Mouse (Mus musculus) hindbrain, embryonic 12.5 days (tissue): ENCODE measurements around the gene 9130023H24Rik. TPM values are rescaled to one million over a fixed set of nuclear protein-coding genes. Genes with fewer than 3 reads are reported as not detected.

Experiments
- ATAC-seq: fragments of 200-750 bp; cut with Nextera tagmentation; 2 replicates; pipeline ENCODE4 v1.8.0; 2017; ENCODE audit warnings: moderate TSS enrichment; ENCODE audit not compliant: low FRiP score
- H3K27ac ChIP-seq: fragments of 300-500 bp; sonication (generic); 2 replicates; pipeline ENCODE4 v1.5.1; 2016; ENCODE audit warnings: mild to moderate bottlenecking
- H3K27me3 ChIP-seq: fragments of 300-500 bp; sonication (generic); 2 replicates; pipeline ENCODE4 v1.6.1; 2016; ENCODE audit warnings: mild to moderate bottlenecking
- H3K36me3 ChIP-seq: fragments of 300-500 bp; sonication (generic); 2 replicates; pipeline ENCODE4 v1.6.1; 2016; ENCODE audit warnings: mild to moderate bottlenecking
- H3K4me1 ChIP-seq: fragments of 300-500 bp; sonication (generic); 2 replicates; pipeline ENCODE4 v1.6.1; 2016
- H3K4me2 ChIP-seq: fragments of 300-500 bp; sonication (generic); replicated peaks from 2 replicates; pipeline ENCODE4 v1.6.1; 2016; ENCODE audit warnings: mild to moderate bottlenecking
- H3K4me3 ChIP-seq: fragments of 300-500 bp; sonication (generic); 2 replicates; pipeline ENCODE4 v1.5.1; 2016; ENCODE audit warnings: mild to moderate bottlenecking
- H3K9ac ChIP-seq: fragments of 300-500 bp; sonication (generic); 2 replicates; pipeline ENCODE4 v1.6.1; 2016; ENCODE audit warnings: mild to moderate bottlenecking, moderate library complexity
- H3K9me3 ChIP-seq: fragments of 300-500 bp; sonication (generic); replicated peaks from 2 replicates; pipeline ENCODE4 v1.6.1; 2016; ENCODE audit warnings: mild to moderate bottlenecking
- WGBS: fragments of 180-500 bp; shearing (Covaris S2); methylation state at CpG from one replicate; pipeline ENCODE4 v1.1.7; 2016; 5-methylcytosine and 5-hydroxymethylcytosine counted together
- polyA plus RNA-seq: library from polyadenylated mRNA; unstranded; fragments of >200 nt; fragmentation: Nextera tagmentation; extraction: Ambion mirVana; gene quantifications from 2 replicates; pipeline ENCODE4 v1.2.1, GENCODE M21; 2016

The 9130023H24Rik gene
- polyA plus RNA-seq, 1 experiment from 2014 or later = 13.8 TPM

GRCm38 (mm10) chr7:128265411-128265810 lies 27.6 kb upstream of the 9130023H24Rik start, which contains the start of gene Slc5a2:
Slc5a2 (plus strand) TSS chr7:128265657.
- no peak within 1 kb of the TSS for H3K9ac ChIP-seq
- no peak within 1 kb of the TSS for H3K4me3 ChIP-seq
- H3K4me2 ChIP-seq = no peak within 1 kb of the TSS
- 80% methylated on average over 6 of the region's 6 CpGs for WGBS
- no peak for ATAC-seq
- H3K27me3 ChIP-seq = no peaks in the 10 kb centered on the region
- H3K4me1 ChIP-seq = no peaks in the 10 kb centered on the region
- H3K36me3 ChIP-seq = 0 out of 2 replicates have a peak, but pooled peaks cover 2% of the 10 kb centered on the region
- H3K9me3 ChIP-seq = no peaks in the 10 kb centered on the region
- H3K27ac ChIP-seq = no peak within 1 kb of the TSS

DNA sequence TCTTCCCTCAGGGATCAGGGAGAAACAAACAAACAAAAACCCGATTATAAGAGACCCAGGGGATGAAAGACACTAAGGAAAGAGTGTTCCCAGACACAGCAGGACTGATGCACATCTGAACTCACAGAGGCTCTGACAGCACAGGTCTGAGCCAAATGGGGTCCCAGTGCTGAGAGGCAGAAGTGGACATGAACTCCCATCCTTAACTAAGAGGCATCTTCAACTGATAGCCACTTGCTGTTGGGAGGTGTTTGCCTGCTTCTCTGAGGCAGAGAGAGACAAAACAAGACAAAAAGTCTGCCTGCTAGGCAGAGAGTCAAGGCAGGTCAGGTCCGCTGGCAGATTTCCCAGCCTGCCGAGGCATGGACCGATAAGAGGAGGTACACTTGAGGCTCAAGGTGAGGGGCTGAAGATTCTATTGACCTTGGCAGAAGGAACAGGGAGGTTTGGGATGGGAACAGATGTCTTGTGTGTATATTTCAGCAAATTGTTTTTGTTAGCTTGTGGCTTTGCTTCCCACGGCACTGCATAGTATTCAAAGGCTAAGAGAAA lies 19.0 kb upstream of the 9130023H24Rik start:
- Histone ChIP-seq H3K9ac (no peak overlapping the region), H3K27ac (no peak overlapping the region), H3K4me1 (peaks cover 11% of the 10 kb centered on the region), H3K4me2 (no peak overlapping the region), H3K36me3 (no peaks in the 10 kb centered on the region), H3K27me3 (peaks cover 9% of the 10 kb centered on the region; the same call in 1 of the 2 replicates), H3K9me3 (no peaks in the 10 kb centered on the region), H3K4me3 (no peak overlapping the region)
- no peak for ATAC-seq
- WGBS = 64% methylated on average over 5 of the region's 5 CpGs

DNA sequence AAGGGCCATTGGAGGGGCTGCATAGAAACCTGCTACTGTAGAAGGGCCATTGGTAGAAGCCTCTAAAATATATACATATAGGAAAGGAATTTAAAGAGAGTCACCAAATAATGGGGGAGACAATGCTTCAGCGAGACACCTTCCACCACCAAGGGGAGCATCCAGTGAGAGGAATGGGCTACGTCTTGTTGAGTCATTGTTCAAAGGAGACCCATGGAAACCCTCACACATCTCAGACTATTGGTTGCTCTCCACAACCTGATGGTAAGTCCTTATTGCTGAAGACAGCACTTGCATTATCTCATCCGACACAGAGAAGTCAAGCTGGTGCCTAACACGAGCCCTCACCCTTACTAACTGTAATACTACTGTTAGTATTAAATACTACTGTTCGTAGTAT lies 17.9 kb upstream of the 9130023H24Rik start:
- Histone ChIP-seq H3K4me2 (no peak overlapping the region), H3K36me3 (no peaks in the 10 kb centered on the region), H3K9me3 (no peaks in the 10 kb centered on the region), H3K9ac (no peak overlapping the region), H3K27me3 (peaks cover 10% of the 10 kb centered on the region; the same call in 1 of the 2 replicates), H3K4me1 (peaks cover 12% of the 10 kb centered on the region), H3K27ac (no peak overlapping the region), H3K4me3 (no peak overlapping the region)
- 92% methylated on average over 5 of the region's 5 CpGs for WGBS
- no peak for ATAC-seq

- no peak for ATAC-seq
- 0 out of 2 replicates have a peak, but pooled peaks cover 1% of the 10 kb centered on the region for H3K36me3 ChIP-seq
- H3K9me3 ChIP-seq = no peaks in the 10 kb centered on the region
- peaks cover 12% of the 10 kb centered on the region for H3K4me1 ChIP-seq
- peaks cover 10% of the 10 kb centered on the region; the same call in 1 of the 2 replicates for H3K27me3 ChIP-seq
- H3K4me3 ChIP-seq = no peak overlapping the region
- no peak overlapping the region for H3K9ac ChIP-seq
- no peak overlapping the region for H3K27ac ChIP-seq
- 63% methylated on average over 2 of the region's 2 CpGs for WGBS
- H3K4me2 ChIP-seq = no peak overlapping the region
Observed at GRCm38 (mm10) chr7:128254978-128255377, 17.1 kb upstream of the 9130023H24Rik start.

- Histone ChIP-seq H3K4me3 (peak overlapping the region; percentile 18), H3K4me2 (peak overlapping the region; percentile 49), H3K9ac (peak overlapping the region; percentile 48; the same call in 1 of the 2 replicates), H3K27ac (no peak overlapping the region), H3K9me3 (no peaks in the 10 kb centered on the region), H3K27me3 (peaks cover 14% of the 10 kb centered on the region; the same call in 1 of the 2 replicates), H3K36me3 (0 out of 2 replicates have a peak, but pooled peaks cover 2% of the 10 kb centered on the region), H3K4me1 (peaks cover 13% of the 10 kb centered on the region)
- 13% methylated on average over 24 of the region's 24 CpGs for WGBS
- ATAC-seq = no peak
Observed at GRCm38 (mm10) chr7:128252609-128253008, 14.8 kb upstream of the 9130023H24Rik start.

DNA sequence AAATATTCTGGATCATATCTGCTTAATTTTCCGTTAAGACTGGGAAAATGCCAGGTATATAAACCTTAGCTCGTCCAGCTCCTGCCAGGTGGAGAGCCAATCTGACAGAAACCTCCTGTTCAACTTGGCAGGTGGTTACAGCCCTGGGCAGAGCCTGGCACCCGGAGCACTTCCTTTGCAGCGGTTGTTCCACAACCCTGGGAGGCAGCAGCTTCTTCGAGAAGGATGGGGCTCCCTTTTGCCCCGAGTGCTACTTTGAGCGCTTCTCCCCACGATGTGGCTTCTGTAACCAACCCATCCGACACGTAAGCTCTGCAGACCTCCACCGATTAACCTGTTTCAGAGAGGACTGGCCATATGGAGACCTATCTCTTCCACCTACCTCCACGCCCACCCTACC lies 14.1 kb upstream of the 9130023H24Rik start:
- H3K4me2 ChIP-seq = peak overlapping the region; percentile 49
- no peaks in the 10 kb centered on the region for H3K9me3 ChIP-seq
- H3K4me1 ChIP-seq = peaks cover 14% of the 10 kb centered on the region
- 0 out of 2 replicates have a peak, but pooled peaks cover 2% of the 10 kb centered on the region for H3K36me3 ChIP-seq
- no peak overlapping the region for H3K4me3 ChIP-seq
- ATAC-seq = no peak
- H3K27me3 ChIP-seq = peaks cover 14% of the 10 kb centered on the region; the same call in 1 of the 2 replicates
- WGBS = 59% methylated on average over 12 of the region's 12 CpGs
- no peak overlapping the region for H3K27ac ChIP-seq
- H3K9ac ChIP-seq = no peak overlapping the region

DNA sequence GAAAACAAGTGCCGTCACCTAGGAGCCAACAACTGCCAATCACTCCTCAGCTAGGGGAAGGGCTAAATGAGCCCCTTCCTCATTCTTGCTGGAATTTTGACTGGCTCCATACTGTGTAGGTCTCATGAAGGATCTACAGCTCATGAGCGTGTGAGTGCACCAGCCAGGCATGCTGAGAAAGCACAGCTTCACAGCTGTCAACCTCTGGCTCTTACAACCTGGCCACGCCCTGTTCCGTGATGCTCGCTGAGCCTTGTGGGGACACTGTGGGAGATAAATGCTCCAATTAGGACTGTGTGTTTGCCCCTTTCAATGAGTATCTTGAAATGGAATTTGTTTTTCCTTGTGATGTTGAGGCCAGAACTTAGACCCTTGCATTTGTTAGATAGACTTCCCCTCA lies 12.2 kb upstream of the 9130023H24Rik start:
- no peak for ATAC-seq

DNA sequence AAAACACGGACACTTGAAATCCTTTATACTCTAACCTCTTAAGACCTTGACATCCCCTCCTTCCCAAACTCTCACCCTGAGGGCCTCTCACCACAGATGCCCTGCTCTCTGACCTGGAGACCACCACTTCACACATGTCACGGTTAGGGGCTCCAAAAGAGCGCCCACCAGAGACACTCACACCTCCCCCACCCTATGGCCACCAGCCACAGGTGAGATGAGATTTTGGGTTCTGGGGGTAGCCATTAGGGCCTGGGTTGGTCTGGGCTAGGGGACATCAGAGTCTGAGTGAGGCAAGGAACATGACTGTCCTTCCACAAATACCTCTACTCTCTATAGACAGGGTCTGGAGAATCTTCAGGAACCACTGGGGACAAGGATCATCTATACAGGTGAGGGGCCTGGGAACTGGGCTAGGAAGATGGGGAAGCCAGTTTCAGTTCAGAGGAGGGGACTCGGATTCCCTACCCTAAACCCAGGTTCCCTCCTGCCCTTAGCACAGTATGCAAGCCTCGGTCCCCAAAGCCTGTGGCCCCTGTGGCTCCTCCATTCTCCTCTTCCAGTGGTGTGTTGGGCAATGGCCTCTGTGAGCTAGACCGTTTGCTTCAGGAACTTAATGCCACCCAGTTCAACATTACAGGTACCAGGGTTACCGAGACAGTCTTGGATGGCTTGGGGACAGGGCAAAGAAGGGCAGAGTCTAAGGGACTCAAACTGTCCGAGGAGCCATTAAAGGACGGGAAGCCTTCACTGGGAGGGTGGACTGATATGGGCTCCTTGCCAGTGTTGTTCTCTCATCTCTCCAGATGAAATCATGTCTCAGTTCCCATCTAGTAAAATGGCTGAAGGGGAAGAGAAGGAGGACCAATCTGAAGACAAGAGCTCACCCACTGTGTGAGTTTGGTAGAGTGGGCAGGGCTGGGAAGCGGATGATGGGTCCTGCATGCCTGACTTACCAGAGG lies 10.5 kb upstream of the 9130023H24Rik start:
- H3K9me3 ChIP-seq = no peaks in the 10 kb centered on the region
- peak overlapping the region; percentile 59; the same call in 1 of the 2 replicates for H3K4me2 ChIP-seq
- H3K36me3 ChIP-seq = peaks cover 15% of the 10 kb centered on the region
- H3K27ac ChIP-seq = no peak overlapping the region
- peaks cover 26% of the 10 kb centered on the region for H3K4me1 ChIP-seq
- no peak overlapping the region for H3K4me3 ChIP-seq
- 87% methylated on average over 10 of the region's 10 CpGs for WGBS
- no peak for ATAC-seq
- H3K27me3 ChIP-seq = peaks cover 11% of the 10 kb centered on the region; the same call in 1 of the 2 replicates
- H3K9ac ChIP-seq = no peak overlapping the region

More for the DNA sequence above, 12.2 kb upstream of the 9130023H24Rik start:
- Histone ChIP-seq H3K4me1 (peaks cover 22% of the 10 kb centered on the region), H3K27ac (no peak overlapping the region), H3K4me2 (no peak overlapping the region), H3K9me3 (no peaks in the 10 kb centered on the region), H3K9ac (no peak overlapping the region), H3K27me3 (peaks cover 14% of the 10 kb centered on the region; the same call in 1 of the 2 replicates), H3K36me3 (peaks cover 4% of the 10 kb centered on the region; the same call in 1 of the 2 replicates), H3K4me3 (no peak overlapping the region)
- WGBS = 84% methylated on average over 5 of the region's 5 CpGs

GRCm38 (mm10) chr7:128247443-128247842 lies 9.6 kb upstream of the 9130023H24Rik start:
- peak overlapping the region; percentile 67 for H3K27ac ChIP-seq

GRCm38 (mm10) chr7:128246496-128247391 lies 8.9 kb upstream of the 9130023H24Rik start, which contains the start of gene Tgfb1i1:
Tgfb1i1 (plus strand) TSS chr7:128246812.
- WGBS = 4% methylated on average over 21 of the region's 30 CpGs
- ATAC-seq = peak; percentile 65

More at GRCm38 (mm10) chr7:128247443-128247842, 9.6 kb upstream of the 9130023H24Rik start:
- H3K4me2 ChIP-seq = peak overlapping the region; percentile 59
- H3K9me3 ChIP-seq = no peaks in the 10 kb centered on the region
- WGBS = 3% methylated on average over 13 of the region's 13 CpGs
- H3K4me1 ChIP-seq = peaks cover 21% of the 10 kb centered on the region
- peak overlapping the region; percentile 35 for H3K4me3 ChIP-seq
- peaks cover 8% of the 10 kb centered on the region; the same call in 1 of the 2 replicates for H3K27me3 ChIP-seq
- peaks cover 24% of the 10 kb centered on the region for H3K36me3 ChIP-seq
- peak overlapping the region; percentile 58 for H3K9ac ChIP-seq
- peak; percentile 74 for ATAC-seq

DNA sequence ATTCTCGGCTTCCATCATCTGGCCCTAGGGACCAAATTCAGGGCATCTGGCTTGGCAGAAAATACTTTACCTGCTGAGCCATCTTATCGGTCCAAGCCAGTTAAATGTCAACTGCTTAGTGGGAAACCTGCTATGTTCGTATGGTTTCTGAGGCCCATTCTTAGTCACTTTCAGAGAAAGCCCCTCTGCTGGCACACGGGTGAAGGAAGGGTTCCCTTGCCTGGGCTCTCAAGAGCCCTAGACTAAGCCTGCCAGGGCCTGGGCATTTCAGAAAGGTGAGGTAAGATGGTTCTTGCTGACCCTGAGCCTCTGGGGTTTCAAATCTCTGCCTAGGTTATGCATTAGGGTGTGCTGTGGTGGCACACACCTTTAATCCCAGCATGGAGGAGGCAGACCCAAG lies 7.7 kb upstream of the 9130023H24Rik start:
- Histone ChIP-seq H3K27ac (no peak overlapping the region), H3K9ac (no peak overlapping the region), H3K27me3 (0 out of 2 replicates have a peak, but pooled peaks cover 4% of the 10 kb centered on the region), H3K4me1 (peaks cover 15% of the 10 kb centered on the region), H3K4me3 (no peak overlapping the region), H3K36me3 (peaks cover 40% of the 10 kb centered on the region), H3K4me2 (no peak overlapping the region), H3K9me3 (no peaks in the 10 kb centered on the region)
- 80% methylated on average over 4 of the region's 4 CpGs for WGBS
- ATAC-seq = no peak

More at GRCm38 (mm10) chr7:128246496-128247391, 8.9 kb upstream of the 9130023H24Rik start, which contains the start of gene Tgfb1i1:
- H3K4me3 ChIP-seq = peak within 1 kb of the TSS; percentile 35
- peaks cover 15% of the 10 kb centered on the region for H3K4me1 ChIP-seq
- H3K4me2 ChIP-seq = peak within 1 kb of the TSS; percentile 59
- 0 out of 2 replicates have a peak, but pooled peaks cover 4% of the 10 kb centered on the region for H3K27me3 ChIP-seq
- peak within 1 kb of the TSS; percentile 58 for H3K9ac ChIP-seq
- no peaks in the 10 kb centered on the region for H3K9me3 ChIP-seq
- H3K27ac ChIP-seq = peak within 1 kb of the TSS; percentile 67
- peaks cover 30% of the 10 kb centered on the region for H3K36me3 ChIP-seq
